Mouse (Mus musculus): ENCODE results near the gene Xkrx. TPM values are rescaled to one million over a fixed set of nuclear protein-coding genes. Genes with fewer than 3 reads are reported as not detected.

Gene Xkrx
- total RNA-seq (2012; rRNA removed) = not detected in 2 replicates
- under 1 TPM in 1 of 2 experiments, not detected in 1; 0.38 TPM for polyA plus RNA-seq (2012; ENCODE audit: insufficient read depth in 1 of 2, insufficient read length in 2 of 2, low read depth in 1 of 2, low replicate concordance in 2 of 2, missing spikeins in 1 of 2)

DNA sequence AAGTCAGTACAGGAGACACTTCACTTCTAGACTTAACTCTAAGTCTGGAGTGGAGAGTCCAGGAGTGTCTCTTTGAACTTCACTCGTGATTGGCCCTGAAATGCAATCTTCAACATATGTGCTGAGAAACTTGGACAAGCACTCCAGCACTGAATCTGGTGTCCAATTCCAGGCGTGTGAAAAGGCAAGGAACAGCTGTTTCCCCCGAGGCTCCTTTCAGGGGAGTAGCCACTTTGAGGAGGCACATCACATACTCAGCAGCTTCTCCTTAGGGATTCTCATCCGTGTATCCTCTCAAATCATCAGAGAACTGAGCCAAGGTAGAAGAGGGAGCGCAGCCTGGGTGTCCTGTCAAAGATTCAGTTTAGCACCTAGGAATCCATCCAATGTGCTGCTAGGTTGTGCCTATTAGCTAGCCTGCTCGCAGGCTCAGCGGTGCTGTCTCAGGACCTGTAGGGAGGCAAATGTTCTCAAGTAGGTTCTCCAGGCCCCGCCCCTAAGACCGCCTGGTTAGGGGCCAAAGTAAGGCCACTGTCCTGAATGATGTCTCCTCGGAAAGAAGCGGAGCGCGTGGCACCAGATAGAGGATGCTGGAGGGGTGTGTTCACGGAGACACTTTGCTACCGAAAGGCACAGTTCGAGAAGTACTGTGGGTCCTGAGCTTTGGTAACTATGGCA is at the start of gene Xkrx:
Gene Xkrx, minus strand, starts transcription at position 34 of the 678 bp plus-strand sequence.
- no peak within 1 kb of the TSS for H3K9ac ChIP-seq (ENCODE audit: control insufficient read depth, low read depth, low read length, poor library complexity, severe bottlenecking)
- DNase-seq (ENCODE audit: low read depth, low spot score) = no peak
- H3K4me3 ChIP-seq (ENCODE audit: control insufficient read depth in 1 of 2, insufficient read depth in 1 of 2, low read depth in 2 of 2, low read length in 2 of 2) = no peak within 1 kb of the TSS
- H3K4me1 ChIP-seq (ENCODE audit: control insufficient read depth in 1 of 2, insufficient read depth in 2 of 2, low read length in 2 of 2) = peaks cover 0 to 6% of the 10 kb centered on the region in 2 experiments; a peak in 2 of 4 replicates
- TF ChIP-seq MYC (IDR thresholded peaks at IDR 0.05; ENCODE audit: low read depth, low read length) = no peak
- no peak for TF ChIP-seq ELF1 (IDR thresholded peaks at IDR 0.05; ENCODE audit: low read depth, low read length)
- TF ChIP-seq ZMIZ1 (IDR thresholded peaks at IDR 0.05; ENCODE audit: low read depth, low read length) = no peak
- no peak within 1 kb of the TSS for H3K27ac ChIP-seq (ENCODE audit: control insufficient read depth, low read depth, low read length)
- no peaks in the 10 kb centered on the region for H3K9me3 ChIP-seq (replicated peaks; ENCODE audit: insufficient read depth, low read length)
- H3K79me2 ChIP-seq (ENCODE audit: control insufficient read depth, insufficient read depth, low read length, poor library complexity) = no peaks in the 10 kb centered on the region
- peaks cover 0 to 3% of the 10 kb centered on the region in 2 experiments; a peak in 2 of 4 replicates for H3K36me3 ChIP-seq (ENCODE audit: control insufficient read depth in 1 of 2, insufficient read depth in 2 of 2, low read length in 2 of 2)
- no peaks in the 10 kb centered on the region for H3K27me3 ChIP-seq (ENCODE audit: control insufficient read depth in 1 of 2, insufficient read depth in 2 of 2, low read length in 2 of 2)

GRCm38 (mm10) chrX:134211151-134211642 is 49.3 kb upstream of the Xkrx start:
- Histone ChIP-seq H3K4me1 (ENCODE audit: control insufficient read depth in 1 of 2, insufficient read depth in 2 of 2, low read length in 2 of 2) (peaks cover 5 to 10% of the 10 kb centered on the region in 2 experiments; a peak in 3 of 4 replicates), H3K9me3 (replicated peaks; ENCODE audit: insufficient read depth, low read length) (no peaks in the 10 kb centered on the region), H3K27ac (ENCODE audit: control insufficient read depth, low read depth, low read length) (no peak overlapping the region), H3K36me3 (ENCODE audit: control insufficient read depth in 1 of 2, insufficient read depth in 2 of 2, low read length in 2 of 2) (peaks cover 4 to 12% of the 10 kb centered on the region in 2 experiments), H3K4me3 (ENCODE audit: control insufficient read depth in 1 of 2, insufficient read depth in 1 of 2, low read depth in 2 of 2, low read length in 2 of 2) (no peak overlapping the region), H3K79me2 (ENCODE audit: control insufficient read depth, insufficient read depth, low read length, poor library complexity) (no peaks in the 10 kb centered on the region), H3K9ac (ENCODE audit: control insufficient read depth, low read depth, low read length, poor library complexity, severe bottlenecking) (no peak overlapping the region), H3K27me3 (ENCODE audit: control insufficient read depth in 1 of 2, insufficient read depth in 2 of 2, low read length in 2 of 2) (no peaks in the 10 kb centered on the region)
- DNase-seq (ENCODE audit: low read depth, low spot score) = no peak
- TF ChIP-seq ZC3H11A (IDR thresholded peaks at IDR 0.05; ENCODE audit: low read depth, low read length) (no peak), MYC (IDR thresholded peaks at IDR 0.05; ENCODE audit: low read depth, low read length) (no peak), MAZ (IDR thresholded peaks at IDR 0.05; ENCODE audit: low read depth, low read length) (no peak), MAFK (IDR thresholded peaks at IDR 0.05; ENCODE audit: borderline replicate concordance, low read depth, low read length) (no peak), POLR2A (IDR thresholded peaks at IDR 0.05; ENCODE audit: control insufficient read depth in 1 of 2, insufficient read depth in 1 of 2, low read depth in 1 of 2, low read length in 2 of 2, poor library complexity in 1 of 2) (no peak), CTCF (IDR thresholded peaks at IDR 0.05 in 2 of 3, conservative IDR thresholded peaks at IDR 0.05 in 1 of 3; ENCODE audit: control insufficient read depth in 1 of 3, insufficient read depth in 1 of 3, low read depth in 2 of 3, low read length in 3 of 3, poor library complexity in 1 of 3, severe bottlenecking in 1 of 3) (no peak), HCFC1 (IDR thresholded peaks at IDR 0.05; ENCODE audit: low read depth, low read length) (no peak), POLR2AphosphoS5 (IDR thresholded peaks at IDR 0.05; ENCODE audit: borderline replicate concordance, low read depth, low read length) (no peak), MEF2A (IDR thresholded peaks at IDR 0.05; ENCODE audit: extremely low read depth, insufficient replicate concordance, low read depth, low read length, poor library complexity, severe bottlenecking) (no peak)

- Histone ChIP-seq H3K9ac (ENCODE audit: control insufficient read depth, low read depth, low read length, poor library complexity, severe bottlenecking) (no peak overlapping the region), H3K79me2 (ENCODE audit: control insufficient read depth, insufficient read depth, low read length, poor library complexity) (no peaks in the 10 kb centered on the region), H3K27me3 (ENCODE audit: control insufficient read depth in 1 of 2, insufficient read depth in 2 of 2, low read length in 2 of 2) (no peaks in the 10 kb centered on the region), H3K9me3 (replicated peaks; ENCODE audit: insufficient read depth, low read length) (no peaks in the 10 kb centered on the region), H3K27ac (ENCODE audit: control insufficient read depth, low read depth, low read length) (peak overlapping the region; percentile 1; the same call in 1 of the 2 replicates), H3K4me3 (ENCODE audit: control insufficient read depth in 1 of 2, insufficient read depth in 1 of 2, low read depth in 2 of 2, low read length in 2 of 2) (no peak overlapping the region), H3K4me1 (ENCODE audit: control insufficient read depth in 1 of 2, insufficient read depth in 2 of 2, low read length in 2 of 2) (peaks cover 5 to 10% of the 10 kb centered on the region in 2 experiments; a peak in 3 of 4 replicates), H3K36me3 (ENCODE audit: control insufficient read depth in 1 of 2, insufficient read depth in 2 of 2, low read length in 2 of 2) (peaks cover 0 to 12% of the 10 kb centered on the region in 2 experiments; a peak in 2 of 4 replicates)
- DNase-seq (ENCODE audit: low read depth, low spot score) = peak; percentile 78
- no peak for TF ChIP-seq POLR2A (IDR thresholded peaks at IDR 0.05; ENCODE audit: control insufficient read depth in 1 of 2, insufficient read depth in 1 of 2, low read depth in 1 of 2, low read length in 2 of 2, poor library complexity in 1 of 2)
- no peak for TF ChIP-seq MAZ (IDR thresholded peaks at IDR 0.05; ENCODE audit: low read depth, low read length)
- TF ChIP-seq GATA1 (IDR thresholded peaks at IDR 0.05; ENCODE audit: low read depth, low read length) = peak; percentile 78
- no peak for TF ChIP-seq MYB (IDR thresholded peaks at IDR 0.05; ENCODE audit: low read depth, low read length)
- peak; percentile 56; the same call in 1 of the 2 replicates for TF ChIP-seq RCOR1 (IDR thresholded peaks at IDR 0.05; ENCODE audit: low read depth, low read length)
- TF ChIP-seq TCF12 (IDR thresholded peaks at IDR 0.05; ENCODE audit: low read depth, low read length) = peak; percentile 83
- TF ChIP-seq JUND (IDR thresholded peaks at IDR 0.05; ENCODE audit: low read depth, low read length) = no peak
- no peak for TF ChIP-seq NRF1 (IDR thresholded peaks at IDR 0.05; ENCODE audit: insufficient read depth, low read depth, low read length, poor library complexity, severe bottlenecking)
- no peak for TF ChIP-seq ZMIZ1 (IDR thresholded peaks at IDR 0.05; ENCODE audit: low read depth, low read length)
- no peak for TF ChIP-seq E2F4 (IDR thresholded peaks at IDR 0.05; ENCODE audit: borderline replicate concordance, low read depth, low read length)
- TF ChIP-seq CTCF (IDR thresholded peaks at IDR 0.05 in 2 of 3, conservative IDR thresholded peaks at IDR 0.05 in 1 of 3; ENCODE audit: control insufficient read depth in 1 of 3, insufficient read depth in 1 of 3, low read depth in 2 of 3, low read length in 3 of 3, poor library complexity in 1 of 3, severe bottlenecking in 1 of 3) = no peak
- TF ChIP-seq ZKSCAN1 (IDR thresholded peaks at IDR 0.05; ENCODE audit: low read depth, low read length) = no peak
- no peak for TF ChIP-seq MEF2A (IDR thresholded peaks at IDR 0.05; ENCODE audit: extremely low read depth, insufficient replicate concordance, low read depth, low read length, poor library complexity, severe bottlenecking)
- 0 out of 2 replicates have a peak, but pooled peaks have one; percentile 42 for TF ChIP-seq MYC (IDR thresholded peaks at IDR 0.05; ENCODE audit: low read depth, low read length)
- no peak for TF ChIP-seq ZNF384 (IDR thresholded peaks at IDR 0.05; ENCODE audit: low read depth, low read length)
- TF ChIP-seq MAFK (IDR thresholded peaks at IDR 0.05; ENCODE audit: borderline replicate concordance, low read depth, low read length) = peak; percentile 74; the same call in 1 of the 2 replicates
These were observed 46.6 kb upstream of the Xkrx start for GRCm38 (mm10) chrX:134208491-134208890.

Data from MEL (cell line).